Mouse (Mus musculus): Measurements from ENCODE around the gene Nkain4. TPM values are rescaled to one million over a fixed set of nuclear protein-coding genes. Genes with fewer than 3 reads are reported as not detected.

Gene Nkain4
- polyA plus RNA-seq, 1 experiment, result 9.1 TPM

DNA sequence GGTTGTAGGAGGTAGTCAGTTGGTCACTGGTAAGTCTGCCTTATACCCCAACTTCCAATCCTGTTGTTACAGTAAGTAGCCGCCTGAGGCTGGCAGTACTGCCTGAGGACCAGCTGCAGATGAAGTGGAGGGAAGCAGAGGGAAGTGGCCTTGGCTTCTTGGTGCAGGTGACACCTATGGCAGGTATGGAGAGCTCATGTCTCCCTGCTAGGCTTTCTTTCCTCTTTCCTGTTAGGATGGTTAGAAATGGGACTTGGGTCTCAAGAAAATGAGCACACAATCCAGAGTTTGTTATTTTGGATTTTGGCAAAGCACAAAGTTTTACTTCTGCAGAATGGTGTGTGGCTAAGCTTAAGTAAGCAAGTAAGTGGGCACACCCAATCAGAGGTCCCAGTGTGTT lies 34.4 kb upstream of the Nkain4 start:
- Histone ChIP-seq H3K4me1 (ENCODE audit: control insufficient read depth, insufficient read depth, low read length) (peaks cover 7% of the 10 kb centered on the region), H3K9me3 (replicated peaks; ENCODE audit: control insufficient read depth, insufficient read depth, low read length, poor library complexity, severe bottlenecking) (no peaks in the 10 kb centered on the region)
- no peak for TF ChIP-seq POLR2A (IDR thresholded peaks at IDR 0.05; ENCODE audit: insufficient read depth, low read length)
- TF ChIP-seq CTCF (IDR thresholded peaks at IDR 0.05; ENCODE audit: low read depth, low read length), result no peak
- no peak for TF ChIP-seq EP300 (IDR thresholded peaks at IDR 0.05; ENCODE audit: insufficient read depth, low read depth, low read length)

DNA sequence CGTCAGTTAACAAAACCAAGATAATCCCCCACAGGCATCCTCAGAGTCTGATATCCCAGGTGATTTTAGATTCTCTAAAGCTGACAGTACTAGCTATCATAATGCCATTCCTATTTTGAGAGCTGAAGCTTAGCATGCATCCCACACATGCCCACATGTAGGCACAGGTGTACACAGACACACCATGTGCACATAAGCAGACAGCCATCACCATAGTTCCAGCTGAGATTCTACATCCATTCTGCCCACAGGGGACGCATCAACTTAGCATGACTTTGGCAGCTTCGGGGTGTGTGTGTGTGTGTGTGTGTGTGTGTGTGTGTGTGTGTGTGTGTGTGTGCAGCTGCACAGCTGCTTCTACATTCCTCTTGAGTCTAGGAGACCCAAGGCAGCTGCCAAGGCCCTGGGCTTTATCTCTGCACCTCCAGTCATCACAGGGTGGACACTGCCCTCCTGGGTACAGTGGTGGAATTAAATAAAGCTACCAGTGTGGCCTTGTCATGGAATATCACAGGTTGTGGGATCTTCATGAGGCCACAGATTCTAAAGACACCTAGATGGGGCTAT lies 33.9 kb upstream of the Nkain4 start:
- Histone ChIP-seq H3K4me3 (ENCODE audit: low read depth, low read length) (no peak overlapping the region), H3K9me3 (replicated peaks; ENCODE audit: control insufficient read depth, insufficient read depth, low read length, poor library complexity, severe bottlenecking) (no peaks in the 10 kb centered on the region), H3K4me1 (ENCODE audit: control insufficient read depth, insufficient read depth, low read length) (peaks cover 7% of the 10 kb centered on the region), H3K36me3 (ENCODE audit: control insufficient read depth, insufficient read depth, low read length, poor library complexity, severe bottlenecking) (no peaks in the 10 kb centered on the region), H3K27ac (ENCODE audit: insufficient read depth, low read length) (no peak overlapping the region), H3K9ac (ENCODE audit: low read depth, poor library complexity, severe bottlenecking) (no peak overlapping the region), H3K27me3 (ENCODE audit: control insufficient read depth, insufficient read depth, low read length, poor library complexity, severe bottlenecking) (no peaks in the 10 kb centered on the region)
- TF ChIP-seq CTCF (IDR thresholded peaks at IDR 0.05; ENCODE audit: low read depth, low read length) (no peak), EP300 (IDR thresholded peaks at IDR 0.05; ENCODE audit: insufficient read depth, low read depth, low read length) (no peak), POLR2A (IDR thresholded peaks at IDR 0.05; ENCODE audit: insufficient read depth, low read length) (no peak)

More for the DNA sequence above, 34.4 kb upstream of the Nkain4 start:
- Histone ChIP-seq H3K9ac (ENCODE audit: low read depth, poor library complexity, severe bottlenecking) (no peak overlapping the region), H3K36me3 (ENCODE audit: control insufficient read depth, insufficient read depth, low read length, poor library complexity, severe bottlenecking) (no peaks in the 10 kb centered on the region), H3K27ac (ENCODE audit: insufficient read depth, low read length) (no peak overlapping the region), H3K27me3 (ENCODE audit: control insufficient read depth, insufficient read depth, low read length, poor library complexity, severe bottlenecking) (no peaks in the 10 kb centered on the region), H3K4me3 (ENCODE audit: low read depth, low read length) (no peak overlapping the region)

GRCm38 (mm10) chr2:180987432-180988030 lies 33.0 kb upstream of the Nkain4 start:
- Histone ChIP-seq H3K9me3 (replicated peaks; ENCODE audit: control insufficient read depth, insufficient read depth, low read length, poor library complexity, severe bottlenecking) (no peaks in the 10 kb centered on the region), H3K27ac (ENCODE audit: insufficient read depth, low read length) (no peak overlapping the region), H3K27me3 (ENCODE audit: control insufficient read depth, insufficient read depth, low read length, poor library complexity, severe bottlenecking) (no peaks in the 10 kb centered on the region), H3K36me3 (ENCODE audit: control insufficient read depth, insufficient read depth, low read length, poor library complexity, severe bottlenecking) (no peaks in the 10 kb centered on the region), H3K4me3 (ENCODE audit: low read depth, low read length) (no peak overlapping the region), H3K9ac (ENCODE audit: low read depth, poor library complexity, severe bottlenecking) (no peak overlapping the region), H3K4me1 (ENCODE audit: control insufficient read depth, insufficient read depth, low read length) (peaks cover 7% of the 10 kb centered on the region)
- no peak for TF ChIP-seq POLR2A (IDR thresholded peaks at IDR 0.05; ENCODE audit: insufficient read depth, low read length)
- TF ChIP-seq EP300 (IDR thresholded peaks at IDR 0.05; ENCODE audit: insufficient read depth, low read depth, low read length), result no peak
- TF ChIP-seq CTCF (IDR thresholded peaks at IDR 0.05; ENCODE audit: low read depth, low read length), result no peak

DNA sequence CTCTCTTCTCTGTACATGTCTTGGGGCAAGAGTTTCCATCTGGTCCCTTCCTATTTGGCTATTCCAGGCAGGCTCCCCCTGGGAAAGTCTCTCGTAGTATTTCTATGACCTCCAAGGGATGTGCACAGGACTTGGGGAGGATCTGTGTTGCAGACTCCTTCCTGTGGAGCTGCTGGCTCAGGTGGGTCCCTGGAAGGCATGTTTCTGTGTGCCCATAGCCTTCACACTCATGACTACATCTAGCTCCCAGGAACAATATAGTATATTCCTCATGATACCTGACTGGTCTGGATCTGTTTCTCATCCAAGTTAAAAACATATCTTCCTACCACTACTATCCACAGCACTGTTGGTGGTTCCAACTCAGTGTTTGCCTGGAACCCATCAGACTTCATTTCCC lies 32.5 kb upstream of the Nkain4 start:
- H3K27me3 ChIP-seq (ENCODE audit: control insufficient read depth, insufficient read depth, low read length, poor library complexity, severe bottlenecking), result no peaks in the 10 kb centered on the region
- H3K9ac ChIP-seq (ENCODE audit: low read depth, poor library complexity, severe bottlenecking), result no peak overlapping the region
- H3K4me1 ChIP-seq (ENCODE audit: control insufficient read depth, insufficient read depth, low read length), result peaks cover 7% of the 10 kb centered on the region
- H3K36me3 ChIP-seq (ENCODE audit: control insufficient read depth, insufficient read depth, low read length, poor library complexity, severe bottlenecking), result no peaks in the 10 kb centered on the region
- no peaks in the 10 kb centered on the region for H3K9me3 ChIP-seq (replicated peaks; ENCODE audit: control insufficient read depth, insufficient read depth, low read length, poor library complexity, severe bottlenecking)
- TF ChIP-seq POLR2A (IDR thresholded peaks at IDR 0.05; ENCODE audit: insufficient read depth, low read length), result no peak
- TF ChIP-seq CTCF (IDR thresholded peaks at IDR 0.05; ENCODE audit: low read depth, low read length), result no peak
- TF ChIP-seq EP300 (IDR thresholded peaks at IDR 0.05; ENCODE audit: insufficient read depth, low read depth, low read length), result no peak
- no peak overlapping the region for H3K4me3 ChIP-seq (ENCODE audit: low read depth, low read length)
- H3K27ac ChIP-seq (ENCODE audit: insufficient read depth, low read length), result no peak overlapping the region

GRCm38 (mm10) chr2:180986449-180986848 lies 31.9 kb upstream of the Nkain4 start, which contains the start of gene Col20a1:
Gene Col20a1 (plus strand): TSS chr2:180986535.
- Histone ChIP-seq H3K27me3 (ENCODE audit: control insufficient read depth, insufficient read depth, low read length, poor library complexity, severe bottlenecking) (no peaks in the 10 kb centered on the region), H3K4me3 (ENCODE audit: low read depth, low read length) (no peak within 1 kb of the TSS), H3K9ac (ENCODE audit: low read depth, poor library complexity, severe bottlenecking) (no peak within 1 kb of the TSS), H3K9me3 (replicated peaks; ENCODE audit: control insufficient read depth, insufficient read depth, low read length, poor library complexity, severe bottlenecking) (no peaks in the 10 kb centered on the region), H3K36me3 (ENCODE audit: control insufficient read depth, insufficient read depth, low read length, poor library complexity, severe bottlenecking) (no peaks in the 10 kb centered on the region), H3K27ac (ENCODE audit: insufficient read depth, low read length) (no peak within 1 kb of the TSS), H3K4me1 (ENCODE audit: control insufficient read depth, insufficient read depth, low read length) (peaks cover 7% of the 10 kb centered on the region)
- TF ChIP-seq EP300 (IDR thresholded peaks at IDR 0.05; ENCODE audit: insufficient read depth, low read depth, low read length) (no peak), POLR2A (IDR thresholded peaks at IDR 0.05; ENCODE audit: insufficient read depth, low read length) (no peak), CTCF (IDR thresholded peaks at IDR 0.05; ENCODE audit: low read depth, low read length) (no peak)

DNA sequence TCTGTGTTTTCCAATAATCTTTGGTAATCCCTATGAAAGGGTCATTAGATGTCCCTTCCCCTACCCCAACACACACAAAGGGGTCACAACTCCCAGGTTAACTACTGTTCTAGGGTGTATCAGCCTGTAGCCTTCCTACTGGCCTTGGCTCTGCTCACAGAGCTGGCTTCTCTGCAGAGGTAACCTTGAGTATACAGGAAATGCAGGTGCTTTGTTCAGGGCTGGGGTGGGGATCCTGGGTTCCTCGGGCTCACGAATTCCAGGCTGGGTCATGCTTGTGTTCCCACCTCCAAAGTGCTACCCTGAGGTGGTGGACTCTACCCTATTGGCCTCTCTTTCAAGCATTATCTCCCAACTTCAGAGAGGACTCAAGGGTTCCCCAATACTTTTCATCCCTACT lies 31.1 kb upstream of the Nkain4 start:
- H3K27ac ChIP-seq (ENCODE audit: insufficient read depth, low read length), result no peak overlapping the region
- no peaks in the 10 kb centered on the region for H3K36me3 ChIP-seq (ENCODE audit: control insufficient read depth, insufficient read depth, low read length, poor library complexity, severe bottlenecking)
- H3K27me3 ChIP-seq (ENCODE audit: control insufficient read depth, insufficient read depth, low read length, poor library complexity, severe bottlenecking), result no peaks in the 10 kb centered on the region
- TF ChIP-seq EP300 (IDR thresholded peaks at IDR 0.05; ENCODE audit: insufficient read depth, low read depth, low read length) (no peak), POLR2A (IDR thresholded peaks at IDR 0.05; ENCODE audit: insufficient read depth, low read length) (no peak), CTCF (IDR thresholded peaks at IDR 0.05; ENCODE audit: low read depth, low read length) (no peak)
- H3K4me3 ChIP-seq (ENCODE audit: low read depth, low read length), result no peak overlapping the region
- H3K4me1 ChIP-seq (ENCODE audit: control insufficient read depth, insufficient read depth, low read length), result peaks cover 7% of the 10 kb centered on the region
- no peaks in the 10 kb centered on the region for H3K9me3 ChIP-seq (replicated peaks; ENCODE audit: control insufficient read depth, insufficient read depth, low read length, poor library complexity, severe bottlenecking)
- H3K9ac ChIP-seq (ENCODE audit: low read depth, poor library complexity, severe bottlenecking), result no peak overlapping the region
